Mouse (Mus musculus): ENCODE results near the gene Cyp2d34.

DNA sequence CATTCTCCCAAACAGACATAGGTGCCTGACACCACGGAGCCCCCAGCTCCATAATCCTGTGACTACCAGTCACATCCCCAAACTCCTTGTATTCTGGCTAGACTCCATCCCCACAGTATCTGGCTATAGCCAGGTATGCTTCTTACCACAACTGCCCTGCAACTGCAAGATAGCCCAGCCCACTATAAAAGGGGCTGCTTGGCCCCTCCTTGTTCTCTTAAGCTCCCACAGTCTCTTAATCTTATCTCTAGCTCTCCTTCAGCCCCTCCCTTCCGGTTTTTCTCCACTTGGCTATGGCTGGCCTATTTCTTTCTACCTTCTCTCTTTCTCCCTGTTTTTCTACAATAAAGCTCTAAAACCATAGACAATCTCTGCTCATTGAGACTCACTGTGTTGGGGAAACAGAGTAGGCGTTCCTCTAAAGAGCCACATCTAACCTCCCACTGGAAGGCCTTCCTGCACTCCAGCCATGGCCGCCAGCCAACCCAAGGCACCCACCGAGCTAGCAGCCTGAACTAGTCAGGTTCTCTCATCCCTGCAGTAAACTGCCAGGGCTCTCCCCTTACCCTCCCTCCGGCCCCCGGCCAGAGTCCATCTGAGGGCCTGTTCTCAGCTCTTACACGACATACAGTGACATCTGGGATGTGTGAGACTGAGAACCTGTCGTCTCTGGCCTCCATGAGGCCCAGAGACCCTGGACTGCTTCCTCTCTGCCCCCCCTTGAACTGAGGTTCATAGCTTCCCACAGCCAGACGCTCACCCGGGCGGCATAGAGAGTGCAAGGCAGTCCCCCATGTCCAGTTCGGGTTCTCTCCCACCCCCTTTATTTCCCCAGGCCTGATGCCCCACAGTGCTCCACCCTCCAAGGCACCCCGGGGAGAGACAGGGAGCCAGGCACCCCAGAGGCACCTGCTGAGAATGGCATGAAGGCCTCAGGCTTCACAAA is 16.7 kb upstream of the Cyp2d34 start:
- no peak for TF ChIP-seq HCFC1 (IDR thresholded peaks at IDR 0.05; ENCODE audit: borderline replicate concordance, insufficient read depth, low read length)
- TF ChIP-seq ZNF384 (IDR thresholded peaks at IDR 0.05; ENCODE audit: low read depth, low read length), result no peak

Data from ES-E14 (cell line).